Mouse (Mus musculus) kidney, adult 8-10 months (tissue): ENCODE data around the gene Kcnc3.

ENCODE experiments used
- DNase-seq, 2 experiments: peaks; one replicate each; pipeline ENCODE4 v3.0.0; 2022

Kcnc3 gene

GRCm38 (mm10) chr7:44590402-44591347, at the start of gene Kcnc3:
Gene Kcnc3 (plus strand): TSS chr7:44590664.
- DNase-seq, result peak; percentile 95 to 98

GRCm38 (mm10) chr7:44542555-44542954, 47.9 kb upstream of the Kcnc3 start:
- no peak for DNase-seq

DNA sequence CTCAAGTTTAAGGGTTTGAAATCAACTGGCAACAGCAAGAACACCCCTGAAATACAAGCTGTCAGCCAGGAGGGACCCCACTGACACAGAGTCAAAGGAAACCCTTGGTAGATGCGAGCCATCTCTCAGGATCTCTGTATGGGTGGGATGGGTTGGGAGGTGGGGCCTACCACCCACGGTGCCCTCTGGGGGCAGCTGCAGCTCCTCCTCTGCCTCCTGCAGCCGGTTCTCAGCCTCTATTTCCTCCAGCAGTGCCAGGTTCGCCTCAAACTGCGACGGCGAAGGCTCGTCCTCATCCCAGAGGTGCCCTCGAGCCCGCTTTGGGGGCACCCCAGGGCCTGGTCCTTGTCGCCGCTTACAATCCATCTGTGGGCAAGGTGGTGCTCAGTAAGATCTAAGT, 47.4 kb upstream of the Kcnc3 start:
- DNase-seq, result no peak

DNA sequence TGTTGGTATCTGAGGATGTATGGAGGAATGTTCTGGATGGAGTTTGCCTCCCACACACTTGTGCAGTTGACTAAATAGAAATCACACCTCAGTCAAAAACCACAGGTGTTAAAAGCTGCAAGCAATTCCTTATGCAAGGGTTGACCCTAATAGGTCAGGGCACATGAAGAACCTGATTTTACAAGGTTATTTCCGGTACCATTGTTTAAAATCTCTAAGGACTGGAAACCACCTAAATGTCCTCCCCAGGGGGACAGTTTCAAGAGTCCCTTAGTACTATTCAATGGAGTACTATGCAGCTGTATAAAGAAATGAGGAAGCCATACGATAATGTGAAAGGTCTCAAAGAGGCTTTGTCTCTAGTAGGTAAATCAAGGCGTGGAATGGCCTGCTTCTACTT, 44.2 kb upstream of the Kcnc3 start:
- no peak for DNase-seq

DNA sequence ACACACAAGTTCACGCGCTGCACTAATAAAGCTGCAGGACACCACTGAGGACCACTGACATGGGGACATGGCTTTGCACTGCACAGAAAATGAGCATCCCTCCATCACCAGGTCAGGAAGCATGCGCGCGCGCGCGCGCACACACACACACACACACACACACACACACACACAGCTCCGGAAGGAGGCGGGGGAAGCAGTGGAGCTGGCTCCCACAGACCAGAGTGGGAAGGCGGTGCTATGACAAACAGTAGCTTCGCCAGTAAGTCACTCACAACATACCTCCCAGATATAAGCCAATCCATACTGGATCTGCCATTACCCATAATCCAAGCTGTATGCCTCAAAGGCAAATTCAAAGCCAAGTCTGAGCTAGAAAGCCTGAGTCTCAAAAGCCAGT, 43.4 kb upstream of the Kcnc3 start:
- DNase-seq, result no peak

DNA sequence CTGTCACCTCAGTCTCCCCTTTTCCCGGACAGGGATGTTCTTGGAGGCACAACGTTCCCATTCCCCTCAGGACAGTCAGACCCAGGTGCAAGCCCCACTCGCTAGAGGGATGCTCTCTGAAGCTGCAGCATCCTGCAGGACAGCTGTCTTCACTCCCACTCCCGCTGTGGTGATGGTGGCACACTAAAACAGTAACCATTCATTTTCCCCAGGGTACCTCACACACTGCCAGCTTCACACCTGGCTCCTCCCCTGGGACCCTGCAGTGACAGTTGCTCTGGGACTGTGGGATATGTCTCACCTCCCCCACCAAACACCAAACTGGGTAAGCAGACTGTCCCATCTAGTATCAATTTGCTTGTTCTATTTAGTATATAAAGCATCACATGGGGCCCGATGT, 42.7 kb upstream of the Kcnc3 start:
- DNase-seq, result no peak

GRCm38 (mm10) chr7:44548497-44549087, 41.9 kb upstream of the Kcnc3 start, which contains the start of gene Pold1:
Gene Pold1 (minus strand): TSS chr7:44548849.
- peak; percentile 99 to 100 for DNase-seq

- DNase-seq, result no peak
Measured at GRCm38 (mm10) chr7:44549621-44550408, 40.6 kb upstream of the Kcnc3 start.

- DNase-seq, result no peak
Measured at GRCm38 (mm10) chr7:44550409-44550678, 40.1 kb upstream of the Kcnc3 start.

GRCm38 (mm10) chr7:44551301-44551700, 39.2 kb upstream of the Kcnc3 start:
- DNase-seq, result no peak

DNA sequence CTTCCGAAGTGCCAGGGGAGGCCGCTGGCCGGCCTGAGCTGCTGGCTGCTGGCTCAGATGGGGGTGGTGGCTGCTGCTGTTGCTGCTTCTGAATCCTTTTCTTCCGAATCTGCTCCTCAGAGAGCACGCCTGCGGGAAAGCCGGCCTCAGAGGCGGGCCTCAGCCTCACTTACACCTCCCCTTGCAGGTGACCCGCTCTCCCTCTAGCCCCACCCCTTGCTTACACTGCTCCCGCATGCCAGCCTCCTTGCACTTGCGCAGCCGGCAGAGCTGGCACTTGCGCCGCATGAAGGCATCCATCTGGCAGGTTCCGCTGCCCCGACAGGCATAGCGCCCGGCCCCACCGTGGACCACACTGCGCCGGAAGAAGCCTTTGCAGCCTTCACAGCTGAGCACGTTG, 38.7 kb upstream of the Kcnc3 start:
- DNase-seq, result no peak

DNA sequence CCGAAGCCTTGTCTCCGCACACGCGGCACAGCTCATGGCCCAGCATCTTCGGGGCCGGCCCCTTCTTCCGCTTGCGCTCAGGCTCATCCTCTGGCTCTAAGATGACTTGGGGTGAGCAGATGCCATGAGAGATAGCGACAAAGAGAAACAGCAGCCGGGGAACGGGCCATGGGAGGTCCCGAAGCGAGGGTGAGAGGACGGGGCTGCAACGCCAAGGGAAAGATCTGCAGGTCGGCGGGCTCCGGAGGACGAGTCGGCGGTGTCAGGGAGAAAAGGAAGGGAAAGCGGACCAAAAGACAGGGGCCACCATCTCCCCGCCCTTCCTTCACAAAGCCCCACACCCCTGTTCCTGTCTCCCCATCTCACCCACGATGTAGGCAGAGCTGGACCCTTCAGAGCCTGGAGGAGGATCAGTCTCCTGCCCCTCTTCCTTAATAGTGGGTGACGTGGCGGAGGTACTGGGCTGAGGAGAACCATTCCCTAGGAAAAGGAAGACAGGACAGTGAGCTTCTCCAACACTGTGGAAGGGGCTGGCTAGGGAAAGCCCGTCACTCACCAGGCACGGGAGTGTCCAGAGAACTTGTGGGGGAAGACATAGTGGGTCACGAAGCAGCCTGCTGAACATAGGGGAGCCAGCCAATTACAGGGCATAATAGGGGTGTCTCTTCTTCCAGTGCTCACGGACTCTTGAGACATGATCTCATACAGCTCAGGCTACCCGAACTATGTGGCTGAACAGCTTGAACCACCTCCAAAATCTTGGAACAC, 38.1 kb upstream of the Kcnc3 start:
- no peak for DNase-seq

DNA sequence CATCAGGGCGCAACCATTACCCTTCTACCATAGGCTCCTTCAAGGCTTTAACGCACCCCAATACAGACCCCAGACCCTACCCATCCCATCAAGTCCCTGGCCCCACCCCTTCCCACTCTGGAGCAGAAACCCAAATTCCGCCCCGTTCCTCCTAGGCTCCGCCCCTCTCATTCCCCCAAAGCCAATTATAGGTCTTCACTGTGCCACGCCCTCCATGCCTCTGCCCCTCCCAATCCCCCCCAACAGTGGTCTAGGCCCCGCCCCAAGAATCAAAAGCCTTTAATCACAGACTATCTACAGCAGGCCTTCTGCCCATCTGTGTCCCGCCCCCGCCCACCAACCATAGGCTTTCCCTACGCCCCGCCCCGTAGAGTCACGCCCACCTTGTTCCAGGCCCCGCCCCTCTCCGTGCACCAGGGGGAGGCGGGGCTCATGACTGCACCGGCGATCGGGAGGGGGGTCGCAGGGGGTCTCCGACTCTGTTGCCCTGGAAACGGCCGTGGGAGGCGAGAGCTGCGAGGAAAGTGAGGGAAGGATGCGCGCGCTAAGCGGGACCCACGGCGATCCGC, 37.2 kb upstream of the Kcnc3 start:
- DNase-seq, result peak; percentile 66 to 79

DNA sequence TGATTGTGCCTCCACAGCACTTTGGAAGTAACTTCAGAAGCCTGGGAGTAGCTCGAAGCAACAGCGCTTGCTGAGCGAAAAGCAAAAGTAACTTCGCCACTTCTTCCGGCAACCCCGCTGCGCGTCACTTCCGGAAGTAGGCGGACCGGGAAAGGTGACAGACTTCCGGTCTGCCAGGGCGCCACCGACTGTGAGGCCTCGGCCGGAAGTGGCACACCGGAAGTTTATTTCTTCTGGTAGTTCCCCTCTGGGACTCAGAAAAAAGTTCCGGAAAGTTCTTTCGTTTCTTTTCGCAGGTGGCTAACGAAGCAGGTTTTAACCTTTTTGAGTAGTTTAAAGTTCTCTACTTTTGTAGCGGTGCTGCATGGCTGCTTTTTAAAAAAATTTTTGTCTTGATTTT, 36.6 kb upstream of the Kcnc3 start, which contains the start of gene Nr1h2:
Gene Nr1h2 (minus strand): TSS at position 126 of the 400 bp plus-strand sequence.
- DNase-seq, result peak; percentile 96 to 97

- DNase-seq, result no peak
Measured at GRCm38 (mm10) chr7:44557629-44558028, 32.8 kb upstream of the Kcnc3 start.

- peak; percentile 70 to 88 for DNase-seq
Measured at GRCm38 (mm10) chr7:44560435-44561400, 29.7 kb upstream of the Kcnc3 start.

GRCm38 (mm10) chr7:44563284-44563683, 27.2 kb upstream of the Kcnc3 start:
- DNase-seq, result no peak

DNA sequence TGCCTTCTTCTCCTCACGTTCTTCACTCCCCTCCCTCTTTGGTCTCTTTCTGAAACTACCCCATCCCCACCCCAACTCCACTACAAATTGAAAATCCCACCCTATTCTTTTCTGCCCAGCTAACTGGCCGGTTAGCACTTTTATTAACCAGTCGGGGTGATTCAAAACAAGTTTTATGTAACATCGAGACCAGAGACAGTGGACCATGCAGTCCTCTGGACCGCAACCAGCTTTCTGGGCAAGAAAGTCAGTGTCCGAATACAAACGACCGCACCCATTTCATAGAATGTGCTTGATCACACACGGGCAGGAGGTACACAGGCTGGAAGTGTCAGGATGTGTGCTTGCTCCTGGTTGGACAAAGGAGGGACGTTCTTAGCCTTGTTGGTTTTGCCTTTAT, 26.0 kb upstream of the Kcnc3 start:
- DNase-seq, result peak; percentile 59 to 71

GRCm38 (mm10) chr7:44565414-44565813, 25.1 kb upstream of the Kcnc3 start:
- no peak for DNase-seq

GRCm38 (mm10) chr7:44568803-44569202, 21.7 kb upstream of the Kcnc3 start:
- no peak for DNase-seq

- no peak for DNase-seq
Measured at GRCm38 (mm10) chr7:44570989-44571388, 19.5 kb upstream of the Kcnc3 start.
